Mouse (Mus musculus) gastrocnemius, postnatal 10 days (tissue): ENCODE measurements around the gene Rbm11. TPM values are rescaled to one million over a fixed set of nuclear protein-coding genes. Genes with fewer than 3 reads are reported as not detected.

Experiments
- DNase-seq: peaks from one replicate; pipeline ENCODE4 v3.0.0; 2021; ENCODE audit warnings: mixed read lengths
- long read RNA-seq, 2 experiments: library from polyadenylated mRNA; stranded (forward); transcript quantifications; one replicate each; pipeline ENCODE4 v2.0.0; 2021
- total RNA-seq, 2 experiments: library from RNA; stranded (reverse); gene quantifications; 2 replicates each; pipeline ENCODE4 v1.2.3; 2021

Rbm11 gene
- total RNA-seq = under 1 TPM; 0.28 to 0.32 TPM
- long read RNA-seq, experiment 1 = 0 reads
- long read RNA-seq, experiment 2 = 0 reads

GRCm38 (mm10) chr16:75592671-75593500, at the start of gene Rbm11:
Gene Rbm11, plus strand, starts transcription at chr16:75592844.
- DNase-seq = peak; percentile 79

GRCm38 (mm10) chr16:75545310-75545709, 47.3 kb upstream of the Rbm11 start:
- no peak for DNase-seq

GRCm38 (mm10) chr16:75562910-75563309, 29.7 kb upstream of the Rbm11 start:
- DNase-seq = no peak

GRCm38 (mm10) chr16:75582279-75582678, 10.4 kb upstream of the Rbm11 start:
- DNase-seq = no peak

GRCm38 (mm10) chr16:75585961-75586360, 6.7 kb upstream of the Rbm11 start, which contains the start of gene Lipi:
Gene Lipi, minus strand, starts transcription at chr16:75586061.
- no peak for DNase-seq

GRCm38 (mm10) chr16:75586466-75586865, 6.2 kb upstream of the Rbm11 start:
- DNase-seq = no peak

- no peak for DNase-seq
These were observed 998 bp downstream of the Rbm11 start for GRCm38 (mm10) chr16:75593501-75594183.

GRCm38 (mm10) chr16:75606415-75606814, 13.8 kb downstream of the Rbm11 start:
- no peak for DNase-seq

- DNase-seq = no peak
These were observed 19.9 kb downstream of the Rbm11 start for GRCm38 (mm10) chr16:75612561-75612960.

GRCm38 (mm10) chr16:75617651-75618349, 25.2 kb downstream of the Rbm11 start:
- no peak for DNase-seq

GRCm38 (mm10) chr16:75627862-75628261, 35.2 kb downstream of the Rbm11 start:
- DNase-seq = no peak

Other genes starting within 250 kb of the Rbm11 start
- under 1 TPM in 1 of 2 experiments, not detected in 1; 0.25 TPM for gene Lipi, start 6.8 kb upstream of the Rbm11 start, total RNA-seq
- 10 to 100 TPM; 12.5 to 13.2 TPM for gene Hspa13, start 174.3 kb downstream of the Rbm11 start, total RNA-seq